Mouse (Mus musculus): ENCODE results near the gene Ssh1. TPM values are rescaled to one million over a fixed set of nuclear protein-coding genes. Genes with fewer than 3 reads are reported as not detected.

The Ssh1 gene
- polyA plus RNA-seq, 1 experiment from 2014 or later = 28.1 TPM

GRCm38 (mm10) chr5:114005100-114005499, 11.4 kb upstream of the Ssh1 start:
- Histone ChIP-seq H3K9me3 (ENCODE audit: control insufficient read depth, low read length) (no peaks in the 10 kb centered on the region), H3K4me2 (ENCODE audit: low read depth, severe bottlenecking) (no peak overlapping the region), H3K4me1 (ENCODE audit: control insufficient read depth, insufficient read depth, low read length) (no peaks in the 10 kb centered on the region), H3K36me3 (ENCODE audit: control insufficient read depth, insufficient read depth, low read length) (no peaks in the 10 kb centered on the region), H3K27me3 (ENCODE audit: control insufficient read depth, insufficient read depth, low read length) (no peaks in the 10 kb centered on the region), H3K27ac (replicated peaks; ENCODE audit: low read depth, low read length) (no peak overlapping the region), H3K4me3 (ENCODE audit: low read depth, low read length) (no peak overlapping the region), H3K9ac (ENCODE audit: low read length) (no peak overlapping the region)
- no peak for DNase-seq (ENCODE audit: low spot score)
- WGBS = 19% methylated on average over 5 of the region's 5 CpGs
- no peak for ATAC-seq (ENCODE audit: insufficient number of reproducible peaks, low FRiP score, low TSS enrichment, low read depth)

GRCm38 (mm10) chr5:114004573-114004972, 10.9 kb upstream of the Ssh1 start:
- Histone ChIP-seq H3K4me2 (ENCODE audit: low read depth, severe bottlenecking) (no peak overlapping the region), H3K36me3 (ENCODE audit: control insufficient read depth, insufficient read depth, low read length) (no peaks in the 10 kb centered on the region), H3K4me1 (ENCODE audit: control insufficient read depth, insufficient read depth, low read length) (no peaks in the 10 kb centered on the region), H3K27ac (replicated peaks; ENCODE audit: low read depth, low read length) (no peak overlapping the region), H3K9me3 (ENCODE audit: control insufficient read depth, low read length) (no peaks in the 10 kb centered on the region), H3K27me3 (ENCODE audit: control insufficient read depth, insufficient read depth, low read length) (no peaks in the 10 kb centered on the region), H3K4me3 (ENCODE audit: low read depth, low read length) (no peak overlapping the region), H3K9ac (ENCODE audit: low read length) (no peak overlapping the region)
- ATAC-seq (ENCODE audit: insufficient number of reproducible peaks, low FRiP score, low TSS enrichment, low read depth) (no peak), DNase-seq (ENCODE audit: low spot score) (no peak)
- 83% methylated on average over 11 of the region's 11 CpGs for WGBS

GRCm38 (mm10) chr5:114003542-114003941, 9.8 kb upstream of the Ssh1 start, which contains the start of gene Dao:
TSS of gene Dao (plus strand) at chr5:114003703.
- 59% methylated on average over 5 of the region's 5 CpGs for WGBS
- Histone ChIP-seq H3K9me3 (ENCODE audit: control insufficient read depth, low read length) (no peaks in the 10 kb centered on the region), H3K4me2 (ENCODE audit: low read depth, severe bottlenecking) (no peak within 1 kb of the TSS), H3K4me1 (ENCODE audit: control insufficient read depth, insufficient read depth, low read length) (no peaks in the 10 kb centered on the region), H3K9ac (ENCODE audit: low read length) (no peak within 1 kb of the TSS), H3K27me3 (ENCODE audit: control insufficient read depth, insufficient read depth, low read length) (no peaks in the 10 kb centered on the region), H3K36me3 (ENCODE audit: control insufficient read depth, insufficient read depth, low read length) (no peaks in the 10 kb centered on the region), H3K4me3 (ENCODE audit: low read depth, low read length) (no peak within 1 kb of the TSS), H3K27ac (replicated peaks; ENCODE audit: low read depth, low read length) (no peak within 1 kb of the TSS)
- ATAC-seq (ENCODE audit: insufficient number of reproducible peaks, low FRiP score, low TSS enrichment, low read depth) = no peak
- DNase-seq (ENCODE audit: low spot score) = no peak

GRCm38 (mm10) chr5:113999382-113999781, 5.7 kb upstream of the Ssh1 start:
- H3K27ac ChIP-seq (replicated peaks; ENCODE audit: low read depth, low read length) = no peak overlapping the region
- H3K4me2 ChIP-seq (ENCODE audit: low read depth, severe bottlenecking) = no peak overlapping the region
- H3K27me3 ChIP-seq (ENCODE audit: control insufficient read depth, insufficient read depth, low read length) = no peaks in the 10 kb centered on the region
- ATAC-seq (ENCODE audit: insufficient number of reproducible peaks, low FRiP score, low TSS enrichment, low read depth) (no peak), DNase-seq (ENCODE audit: low spot score) (no peak)
- H3K4me1 ChIP-seq (ENCODE audit: control insufficient read depth, insufficient read depth, low read length) = no peaks in the 10 kb centered on the region; the same call in 1 of the 2 replicates
- no peak overlapping the region for H3K4me3 ChIP-seq (ENCODE audit: low read depth, low read length)
- no peaks in the 10 kb centered on the region for H3K36me3 ChIP-seq (ENCODE audit: control insufficient read depth, insufficient read depth, low read length)
- no peaks in the 10 kb centered on the region for H3K9me3 ChIP-seq (ENCODE audit: control insufficient read depth, low read length)
- H3K9ac ChIP-seq (ENCODE audit: low read length) = no peak overlapping the region
- 69% methylated on average over 5 of the region's 5 CpGs for WGBS

DNA sequence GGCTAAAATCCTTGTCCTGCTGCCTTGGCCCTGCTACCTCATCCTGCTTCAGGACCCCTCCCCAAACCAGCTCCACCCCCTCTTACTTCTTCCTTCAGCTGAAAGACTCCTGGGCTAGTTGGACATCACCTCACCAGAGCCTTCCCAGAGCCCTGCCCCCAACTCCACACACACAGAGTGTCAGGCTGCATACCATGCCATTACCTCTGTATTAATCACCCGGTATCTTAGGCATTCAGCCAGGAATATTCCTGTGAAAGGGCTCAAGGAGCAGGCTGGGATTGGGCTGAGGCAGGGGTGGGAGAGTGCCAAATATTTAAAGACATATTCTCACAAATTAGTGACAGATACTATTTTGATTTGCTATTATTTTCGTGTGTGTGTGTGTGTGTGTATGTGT, 2.8 kb upstream of the Ssh1 start:
- ATAC-seq (ENCODE audit: insufficient number of reproducible peaks, low FRiP score, low TSS enrichment, low read depth) (no peak), DNase-seq (ENCODE audit: low spot score) (no peak)
- Histone ChIP-seq H3K9ac (ENCODE audit: low read length) (no peak overlapping the region), H3K4me3 (ENCODE audit: low read depth, low read length) (no peak overlapping the region), H3K27ac (replicated peaks; ENCODE audit: low read depth, low read length) (no peak overlapping the region), H3K9me3 (ENCODE audit: control insufficient read depth, low read length) (no peaks in the 10 kb centered on the region), H3K27me3 (ENCODE audit: control insufficient read depth, insufficient read depth, low read length) (no peaks in the 10 kb centered on the region), H3K4me2 (ENCODE audit: low read depth, severe bottlenecking) (no peak overlapping the region), H3K36me3 (ENCODE audit: control insufficient read depth, insufficient read depth, low read length) (no peaks in the 10 kb centered on the region), H3K4me1 (ENCODE audit: control insufficient read depth, insufficient read depth, low read length) (peaks cover 7% of the 10 kb centered on the region; the same call in 1 of the 2 replicates)
- 56% methylated on average over 2 of the region's 2 CpGs for WGBS

GRCm38 (mm10) chr5:113993031-113993486, 635 bp downstream of the Ssh1 start:
- Histone ChIP-seq H3K9me3 (ENCODE audit: control insufficient read depth, low read length) (no peaks in the 10 kb centered on the region), H3K4me3 (ENCODE audit: low read depth, low read length) (peak overlapping the region; percentile 85), H3K36me3 (ENCODE audit: control insufficient read depth, insufficient read depth, low read length) (no peaks in the 10 kb centered on the region), H3K27me3 (ENCODE audit: control insufficient read depth, insufficient read depth, low read length) (no peaks in the 10 kb centered on the region), H3K4me1 (ENCODE audit: control insufficient read depth, insufficient read depth, low read length) (peaks cover 7% of the 10 kb centered on the region; the same call in 1 of the 2 replicates), H3K27ac (replicated peaks; ENCODE audit: low read depth, low read length) (peak overlapping the region; percentile 60), H3K9ac (ENCODE audit: low read length) (peak overlapping the region; percentile 85), H3K4me2 (ENCODE audit: low read depth, severe bottlenecking) (peak overlapping the region; percentile 76)
- DNase-seq (ENCODE audit: low spot score) (no peak), ATAC-seq (ENCODE audit: insufficient number of reproducible peaks, low FRiP score, low TSS enrichment, low read depth) (peak; percentile 63)
- WGBS = 0% methylated on average over 22 of the region's 22 CpGs

GRCm38 (mm10) chr5:113992339-113992831, 1.3 kb downstream of the Ssh1 start:
- Histone ChIP-seq H3K9me3 (ENCODE audit: control insufficient read depth, low read length) (no peaks in the 10 kb centered on the region), H3K4me2 (ENCODE audit: low read depth, severe bottlenecking) (peak overlapping the region; percentile 76), H3K27ac (replicated peaks; ENCODE audit: low read depth, low read length) (0 out of 2 replicates have a peak overlapping the region, but pooled peaks have one; percentile 60), H3K4me3 (ENCODE audit: low read depth, low read length) (peak overlapping the region; percentile 85), H3K9ac (ENCODE audit: low read length) (peak overlapping the region; percentile 85; the same call in 1 of the 2 replicates), H3K36me3 (ENCODE audit: control insufficient read depth, insufficient read depth, low read length) (no peaks in the 10 kb centered on the region), H3K27me3 (ENCODE audit: control insufficient read depth, insufficient read depth, low read length) (no peaks in the 10 kb centered on the region), H3K4me1 (ENCODE audit: control insufficient read depth, insufficient read depth, low read length) (peaks cover 7% of the 10 kb centered on the region; the same call in 1 of the 2 replicates)
- WGBS = 25% methylated on average over 12 of the region's 12 CpGs
- no peak for DNase-seq (ENCODE audit: low spot score)
- ATAC-seq (ENCODE audit: insufficient number of reproducible peaks, low FRiP score, low TSS enrichment, low read depth) = no peak

GRCm38 (mm10) chr5:113991141-113991540, 2.6 kb downstream of the Ssh1 start:
- no peak overlapping the region for H3K4me3 ChIP-seq (ENCODE audit: low read depth, low read length)
- no peaks in the 10 kb centered on the region for H3K36me3 ChIP-seq (ENCODE audit: control insufficient read depth, insufficient read depth, low read length)
- 72% methylated on average over 7 of the region's 7 CpGs for WGBS
- H3K27me3 ChIP-seq (ENCODE audit: control insufficient read depth, insufficient read depth, low read length) = no peaks in the 10 kb centered on the region
- H3K9ac ChIP-seq (ENCODE audit: low read length) = no peak overlapping the region
- no peak overlapping the region for H3K4me2 ChIP-seq (ENCODE audit: low read depth, severe bottlenecking)
- H3K27ac ChIP-seq (replicated peaks; ENCODE audit: low read depth, low read length) = no peak overlapping the region
- ATAC-seq (ENCODE audit: insufficient number of reproducible peaks, low FRiP score, low TSS enrichment, low read depth) (no peak), DNase-seq (ENCODE audit: low spot score) (no peak)
- no peaks in the 10 kb centered on the region for H3K9me3 ChIP-seq (ENCODE audit: control insufficient read depth, low read length)
- H3K4me1 ChIP-seq (ENCODE audit: control insufficient read depth, insufficient read depth, low read length) = peaks cover 15% of the 10 kb centered on the region; the same call in 1 of the 2 replicates

- Histone ChIP-seq H3K36me3 (ENCODE audit: control insufficient read depth, insufficient read depth, low read length) (no peaks in the 10 kb centered on the region), H3K4me1 (ENCODE audit: control insufficient read depth, insufficient read depth, low read length) (peaks cover 19% of the 10 kb centered on the region), H3K4me3 (ENCODE audit: low read depth, low read length) (no peak overlapping the region), H3K9ac (ENCODE audit: low read length) (no peak overlapping the region), H3K27ac (replicated peaks; ENCODE audit: low read depth, low read length) (no peak overlapping the region), H3K4me2 (ENCODE audit: low read depth, severe bottlenecking) (no peak overlapping the region), H3K9me3 (ENCODE audit: control insufficient read depth, low read length) (no peaks in the 10 kb centered on the region), H3K27me3 (ENCODE audit: control insufficient read depth, insufficient read depth, low read length) (no peaks in the 10 kb centered on the region)
- WGBS = 91% methylated on average over 5 of the region's 5 CpGs
- no peak for ATAC-seq (ENCODE audit: insufficient number of reproducible peaks, low FRiP score, low TSS enrichment, low read depth)
- DNase-seq (ENCODE audit: low spot score) = no peak
Observed at GRCm38 (mm10) chr5:113990593-113990992, 3.1 kb downstream of the Ssh1 start.
